Mouse (Mus musculus) intestine, embryonic 16.5 days (tissue): ENCODE measurements around the gene Hist1h2ac. TPM values are rescaled to one million over a fixed set of nuclear protein-coding genes. Genes with fewer than 3 reads are reported as not detected.

Source experiments
- ATAC-seq: fragments of 200-750 bp; cut with Nextera tagmentation; 2 replicates; pipeline ENCODE4 v1.8.0; 2017; ENCODE audit warnings: moderate TSS enrichment, moderate library complexity
- H3K27ac ChIP-seq: fragments of 300-500 bp; sonication (generic); 2 replicates; pipeline ENCODE4 v1.5.1; 2014; ENCODE audit warnings: mild to moderate bottlenecking, low read length
- H3K27me3 ChIP-seq: fragments of 300-500 bp; sonication (generic); replicated peaks from 2 replicates; pipeline ENCODE4 v1.6.1; 2014; ENCODE audit warnings: low read length, control low read depth, mixed read lengths; ENCODE audit not compliant: control insufficient read depth, insufficient read depth
- H3K36me3 ChIP-seq: fragments of 300-500 bp; sonication (generic); 2 replicates; pipeline ENCODE4 v1.6.1; 2014; ENCODE audit warnings: low read length, control low read depth; ENCODE audit not compliant: control insufficient read depth, insufficient read depth
- H3K4me1 ChIP-seq: fragments of 300-500 bp; sonication (generic); 2 replicates; pipeline ENCODE4 v1.6.1; 2014; ENCODE audit warnings: low read length, control low read depth, mixed read lengths; ENCODE audit not compliant: control insufficient read depth, insufficient read depth
- H3K4me2 ChIP-seq: fragments of 300-500 bp; sonication (generic); 2 replicates; pipeline ENCODE4 v1.6.1; 2014; ENCODE audit warnings: low read depth, low read length, control low read depth
- H3K4me3 ChIP-seq: fragments of 300-500 bp; sonication (generic); 2 replicates; pipeline ENCODE4 v1.5.1; 2014; ENCODE audit warnings: mild to moderate bottlenecking, low read length
- H3K9ac ChIP-seq: fragments of 300-500 bp; sonication (generic); 2 replicates; pipeline ENCODE4 v1.6.1; 2014; ENCODE audit warnings: low read depth, low read length
- H3K9me3 ChIP-seq: fragments of 300-500 bp; sonication (generic); 2 replicates; pipeline ENCODE4 v1.6.1; 2016; ENCODE audit warnings: low read length, control low read depth; ENCODE audit not compliant: control insufficient read depth
- WGBS: fragments of 180-500 bp; shearing (Covaris S2); extraction: QIAGEN DNeasy Blood & Tissue Kit; methylation state at CpG from one replicate; pipeline ENCODE4 v1.1.7; 2014; 5-methylcytosine and 5-hydroxymethylcytosine counted together
- polyA plus RNA-seq: library from polyadenylated mRNA; unstranded; fragments of >200 nt; fragmentation: Nextera tagmentation; extraction: Ambion mirVana; gene quantifications from 2 replicates; pipeline ENCODE4 v1.2.1, GENCODE M21; 2015

Hist1h2ac gene
- polyA plus RNA-seq, 1 experiment from 2014 or later, result 1.0 TPM

- H3K27ac ChIP-seq, result no peak overlapping the region
- H3K9ac ChIP-seq, result no peak overlapping the region
- H3K4me1 ChIP-seq, result peaks cover 5% of the 10 kb centered on the region; the same call in 1 of the 2 replicates
- no peaks in the 10 kb centered on the region for H3K9me3 ChIP-seq
- H3K4me2 ChIP-seq, result no peak overlapping the region
- H3K27me3 ChIP-seq, result no peaks in the 10 kb centered on the region
- 72% methylated on average over 4 of the region's 4 CpGs for WGBS
- no peaks in the 10 kb centered on the region for H3K36me3 ChIP-seq
- no peak overlapping the region for H3K4me3 ChIP-seq
- no peak for ATAC-seq
Observed at GRCm38 (mm10) chr13:23702220-23702619, 18.5 kb upstream of the Hist1h2ac start.

- no peak overlapping the region for H3K4me2 ChIP-seq
- H3K9me3 ChIP-seq, result no peaks in the 10 kb centered on the region
- no peak overlapping the region for H3K27ac ChIP-seq
- no peaks in the 10 kb centered on the region for H3K27me3 ChIP-seq
- peak overlapping the region; percentile 34 for H3K9ac ChIP-seq
- H3K4me1 ChIP-seq, result peaks cover 5% of the 10 kb centered on the region; the same call in 1 of the 2 replicates
- H3K4me3 ChIP-seq, result no peak overlapping the region
- peak; percentile 49 for ATAC-seq
- H3K36me3 ChIP-seq, result no peaks in the 10 kb centered on the region
- WGBS, result 25% methylated on average over 8 of the region's 8 CpGs
Observed at GRCm38 (mm10) chr13:23700786-23701520, 17.2 kb upstream of the Hist1h2ac start.

GRCm38 (mm10) chr13:23699767-23700166 lies 16.0 kb upstream of the Hist1h2ac start:
- Histone ChIP-seq H3K4me2 (no peak overlapping the region), H3K9me3 (no peaks in the 10 kb centered on the region), H3K27ac (no peak overlapping the region), H3K27me3 (no peaks in the 10 kb centered on the region), H3K9ac (no peak overlapping the region), H3K4me3 (no peak overlapping the region), H3K4me1 (peaks cover 5% of the 10 kb centered on the region; the same call in 1 of the 2 replicates), H3K36me3 (no peaks in the 10 kb centered on the region)
- ATAC-seq, result no peak
- WGBS, result 70% methylated on average over 3 of the region's 3 CpGs

- ATAC-seq, result no peak
- no peak overlapping the region for H3K9ac ChIP-seq
- no peaks in the 10 kb centered on the region for H3K36me3 ChIP-seq
- H3K4me1 ChIP-seq, result peaks cover 5% of the 10 kb centered on the region; the same call in 1 of the 2 replicates
- H3K27me3 ChIP-seq, result no peaks in the 10 kb centered on the region
- peak overlapping the region; percentile 35 for H3K4me2 ChIP-seq
- no peaks in the 10 kb centered on the region for H3K9me3 ChIP-seq
- H3K4me3 ChIP-seq, result no peak overlapping the region
- 68% methylated on average over 6 of the region's 6 CpGs for WGBS
- peak overlapping the region; percentile 45; the same call in 1 of the 2 replicates for H3K27ac ChIP-seq
Observed at GRCm38 (mm10) chr13:23698996-23699395, 15.2 kb upstream of the Hist1h2ac start.

GRCm38 (mm10) chr13:23698300-23698693 lies 14.5 kb upstream of the Hist1h2ac start, which contains the start of gene Hist1h4c:
Gene Hist1h4c (minus strand): TSS chr13:23698454.
- H3K9ac ChIP-seq, result peak within 1 kb of the TSS; percentile 71
- under 1% methylated on average over 17 of the region's 22 CpGs for WGBS
- no peaks in the 10 kb centered on the region for H3K9me3 ChIP-seq
- peak within 1 kb of the TSS; percentile 69 for H3K4me2 ChIP-seq
- H3K27ac ChIP-seq, result peak within 1 kb of the TSS; percentile 94
- ATAC-seq, result peak; percentile 96
- no peaks in the 10 kb centered on the region for H3K36me3 ChIP-seq
- no peaks in the 10 kb centered on the region for H3K27me3 ChIP-seq
- peaks cover 5% of the 10 kb centered on the region; the same call in 1 of the 2 replicates for H3K4me1 ChIP-seq
- H3K4me3 ChIP-seq, result peak within 1 kb of the TSS; percentile 54

- ATAC-seq, result peak; percentile 52
- H3K36me3 ChIP-seq, result no peaks in the 10 kb centered on the region
- H3K27ac ChIP-seq, result peak overlapping the region; percentile 94
- WGBS, result under 1% methylated on average over 21 of the region's 32 CpGs
- peak overlapping the region; percentile 71 for H3K9ac ChIP-seq
- H3K4me2 ChIP-seq, result peak overlapping the region; percentile 69
- peak overlapping the region; percentile 54 for H3K4me3 ChIP-seq
- no peaks in the 10 kb centered on the region for H3K9me3 ChIP-seq
- H3K27me3 ChIP-seq, result no peaks in the 10 kb centered on the region
- H3K4me1 ChIP-seq, result peaks cover 5% of the 10 kb centered on the region; the same call in 1 of the 2 replicates
Observed at GRCm38 (mm10) chr13:23697491-23698299, 13.9 kb upstream of the Hist1h2ac start.

GRCm38 (mm10) chr13:23696061-23696474 lies 12.3 kb upstream of the Hist1h2ac start:
- H3K4me2 ChIP-seq, result no peak overlapping the region
- H3K9ac ChIP-seq, result no peak overlapping the region
- 65% methylated on average over 15 of the region's 15 CpGs for WGBS
- peaks cover 4% of the 10 kb centered on the region; the same call in 1 of the 2 replicates for H3K4me1 ChIP-seq
- H3K27me3 ChIP-seq, result no peaks in the 10 kb centered on the region
- no peak for ATAC-seq
- no peak overlapping the region for H3K27ac ChIP-seq
- H3K9me3 ChIP-seq, result no peaks in the 10 kb centered on the region
- H3K4me3 ChIP-seq, result no peak overlapping the region
- H3K36me3 ChIP-seq, result no peaks in the 10 kb centered on the region

- Histone ChIP-seq H3K27ac (no peak within 1 kb of the TSS), H3K36me3 (no peaks in the 10 kb centered on the region), H3K9ac (no peak within 1 kb of the TSS), H3K4me3 (no peak within 1 kb of the TSS), H3K27me3 (no peaks in the 10 kb centered on the region), H3K4me2 (no peak within 1 kb of the TSS), H3K9me3 (no peaks in the 10 kb centered on the region), H3K4me1 (peaks cover 3% of the 10 kb centered on the region; the same call in 1 of the 2 replicates)
- WGBS, result 47% methylated on average over 12 of the region's 13 CpGs
- no peak for ATAC-seq
Observed at GRCm38 (mm10) chr13:23695514-23695913, 11.8 kb upstream of the Hist1h2ac start, which contains the start of gene Hist1h1t. Gene Hist1h1t (plus strand): TSS chr13:23695814.

- WGBS, result 92% methylated on average over 9 of the region's 9 CpGs
- Histone ChIP-seq H3K27ac (no peak overlapping the region), H3K9ac (no peak overlapping the region), H3K36me3 (no peaks in the 10 kb centered on the region), H3K4me3 (no peak overlapping the region), H3K9me3 (no peaks in the 10 kb centered on the region), H3K4me2 (no peak overlapping the region), H3K27me3 (no peaks in the 10 kb centered on the region), H3K4me1 (peaks cover 3% of the 10 kb centered on the region; the same call in 1 of the 2 replicates)
- ATAC-seq, result no peak
Observed at GRCm38 (mm10) chr13:23694956-23695355, 11.2 kb upstream of the Hist1h2ac start.
